In the genomic region with DNA sequence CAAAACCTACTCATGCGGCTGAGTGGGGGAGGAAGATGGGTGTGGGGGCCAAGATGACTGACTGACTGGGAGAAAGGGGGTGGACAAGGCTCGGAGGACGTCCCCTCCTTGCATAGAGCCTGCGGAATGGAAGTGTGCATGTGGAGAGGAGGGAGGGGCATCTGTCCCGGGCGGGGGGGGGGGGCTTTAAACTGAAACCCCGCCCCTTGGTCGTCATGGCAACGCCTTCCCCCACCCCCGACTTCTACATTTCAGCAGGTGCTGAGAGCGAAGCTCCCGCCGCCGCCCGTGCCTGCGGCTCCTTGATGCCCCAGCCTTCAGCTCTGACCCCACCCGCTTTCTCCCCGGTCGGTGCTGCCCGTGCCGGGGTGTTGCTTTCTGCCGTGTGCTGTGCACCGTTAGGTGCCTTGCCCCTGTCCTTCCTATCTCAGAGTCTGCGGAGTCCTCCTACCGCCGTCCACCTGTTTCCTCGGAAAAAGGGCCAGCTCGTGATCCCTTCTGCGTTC, we compare ENCODE assay signal across 8 mouse cellular contexts. TPM values are rescaled to one million over a fixed set of nuclear protein-coding genes. Genes with fewer than 3 reads are reported as not detected.
A peak's percentile ranks its signal among the peaks of the same experiment; 100 is the strongest.
DNase-seq lines count a peak whose midpoint lies in the region; ATAC-seq and TF ChIP-seq lines count a peak whose summit lies in the region.

No protein-coding gene starts in this region.

- TF ChIP-seq POLR2A in heart, adult 2 months (IDR thresholded peaks at IDR 0.05; ENCODE audit: insufficient read depth, low read depth, low read length) = no peak

- no peak for TF ChIP-seq CTCF in heart, adult 2 months (IDR thresholded peaks at IDR 0.05)
- TF ChIP-seq CTCF in midbrain, postnatal 0 days (IDR thresholded peaks at IDR 0.05) = no peak

- WGBS in heart, adult 2 months = 2% methylated on average over 26 of the region's 29 CpGs
- WGBS in embryonic facial prominence, embryonic 15.5 days = under 1% methylated on average over 28 of the region's 29 CpGs
- under 1% methylated on average over 27 of the region's 29 CpGs for WGBS in hindbrain, embryonic 14.5 days
- under 1% methylated on average over 23 of the region's 29 CpGs for WGBS in limb, embryonic 15.5 days
- WGBS in midbrain, postnatal 0 days = under 1% methylated on average over 20 of the region's 29 CpGs

- H3K9ac ChIP-seq in heart, adult 2 months (ENCODE audit: low read depth, low read length) = peak overlapping the region; percentile 59
- no peak overlapping the region for H3K9ac ChIP-seq in embryonic facial prominence, embryonic 15.5 days
- peak overlapping the region; percentile 37 for H3K9ac ChIP-seq in hindbrain, embryonic 14.5 days
- no peak overlapping the region for H3K9ac ChIP-seq in limb, embryonic 15.5 days
- peak overlapping the region; percentile 66 for H3K9ac ChIP-seq in midbrain, postnatal 0 days (replicated peaks; ENCODE audit: low read length, poor library complexity, severe bottlenecking)

- peak overlapping the region; percentile 52 for H3K4me3 ChIP-seq in heart, adult 2 months
- peak overlapping the region; percentile 37 for H3K4me3 ChIP-seq in embryonic facial prominence, embryonic 15.5 days (replicated peaks)
- H3K4me3 ChIP-seq in hindbrain, embryonic 14.5 days (replicated peaks; ENCODE audit: low read length) = peak overlapping the region; percentile 34
- H3K4me3 ChIP-seq in limb, embryonic 15.5 days = peak overlapping the region; percentile 33
- H3K4me3 ChIP-seq in midbrain, postnatal 0 days (ENCODE audit: low read depth, low read length) = peak overlapping the region; percentile 55

- H3K4me2 ChIP-seq in embryonic facial prominence, embryonic 15.5 days (replicated peaks) = peak overlapping the region; percentile 65
- peak overlapping the region; percentile 72 for H3K4me2 ChIP-seq in hindbrain, embryonic 14.5 days (replicated peaks)
- H3K4me2 ChIP-seq in limb, embryonic 15.5 days = peak overlapping the region; percentile 58
- peak overlapping the region; percentile 91 for H3K4me2 ChIP-seq in midbrain, postnatal 0 days (ENCODE audit: low read depth, low read length, poor library complexity, severe bottlenecking)

- peak; percentile 49; the same call in 1 of the 2 replicates for ATAC-seq in embryonic facial prominence, embryonic 15.5 days (ENCODE audit: insufficient number of reproducible peaks, low FRiP score, low TSS enrichment, low read depth)
- ATAC-seq in hindbrain, embryonic 14.5 days (ENCODE audit: low FRiP score) = peak; percentile 75
- no peak for ATAC-seq in limb, embryonic 15.5 days (ENCODE audit: insufficient number of reproducible peaks, low FRiP score, low TSS enrichment, low read depth)
- ATAC-seq in midbrain, postnatal 0 days (ENCODE audit: low FRiP score) = peak; percentile 56

- no peaks in the 10 kb centered on the region for H3K9me3 ChIP-seq in embryonic facial prominence, embryonic 15.5 days (replicated peaks)
- no peaks in the 10 kb centered on the region for H3K9me3 ChIP-seq in hindbrain, embryonic 14.5 days (ENCODE audit: control insufficient read depth, low read length)
- no peaks in the 10 kb centered on the region for H3K9me3 ChIP-seq in limb, embryonic 15.5 days
- no peaks in the 10 kb centered on the region for H3K9me3 ChIP-seq in midbrain, postnatal 0 days (ENCODE audit: low read length)

- intact Hi-C loops in heart, adult 2 months (cut with DNase I) = loop anchor here (1.0 to 5.0 kb wide), 2 partner anchors 41 to 80 kb away; no protein-coding TSS in a partner anchor

- no peaks in the 10 kb centered on the region for H3K79me2 ChIP-seq in heart, adult 2 months (replicated peaks; ENCODE audit: control insufficient read depth, insufficient read depth, low read length)

- no peak overlapping the region for H3K27ac ChIP-seq in heart, adult 2 months
- H3K27ac ChIP-seq in embryonic facial prominence, embryonic 15.5 days (replicated peaks) = no peak overlapping the region
- no peak overlapping the region for H3K27ac ChIP-seq in hindbrain, embryonic 14.5 days
- no peak overlapping the region for H3K27ac ChIP-seq in limb, embryonic 15.5 days
- H3K27ac ChIP-seq in midbrain, postnatal 0 days (ENCODE audit: low read depth, low read length) = peak overlapping the region; percentile 26; the same call in 1 of the 2 replicates

- no peak for TF ChIP-seq EP300 in heart, adult 2 months (IDR thresholded peaks at IDR 0.05; ENCODE audit: insufficient read depth, low read depth, low read length)

- peak; percentile 40 to 56 for DNase-seq in heart, adult 2 months
- DNase-seq in heart, adult 8-10 months (ENCODE audit: low spot score) = no peak
- peak; percentile 92 for DNase-seq in ZHBTc4 (ENCODE audit: low read depth, low spot score)
- DNase-seq in hindbrain, embryonic 14.5 days (ENCODE audit: low spot score) = no peak
- peak; percentile 63 for DNase-seq in midbrain, postnatal 0 days (ENCODE audit: low spot score)
- DNase-seq in gastrocnemius, adult 18-20 months (ENCODE audit: low spot score) = no peak

- H3K4me1 ChIP-seq in heart, adult 2 months (ENCODE audit: control insufficient read depth, insufficient read depth, low read length) = peaks cover 14% of the 10 kb centered on the region
- H3K4me1 ChIP-seq in embryonic facial prominence, embryonic 15.5 days = peaks cover 25% of the 10 kb centered on the region
- peaks cover 20% of the 10 kb centered on the region for H3K4me1 ChIP-seq in hindbrain, embryonic 14.5 days (replicated peaks; ENCODE audit: control insufficient read depth, insufficient read depth, low read length)
- peaks cover 38% of the 10 kb centered on the region for H3K4me1 ChIP-seq in limb, embryonic 15.5 days
- H3K4me1 ChIP-seq in midbrain, postnatal 0 days (ENCODE audit: insufficient read depth, low read length) = peaks cover 2% of the 10 kb centered on the region; the same call in 1 of the 2 replicates

- H3K36me3 ChIP-seq in heart, adult 2 months (ENCODE audit: control insufficient read depth, insufficient read depth, low read length) = peaks cover 18% of the 10 kb centered on the region
- 0 out of 2 replicates have a peak, but pooled peaks cover 7% of the 10 kb centered on the region for H3K36me3 ChIP-seq in embryonic facial prominence, embryonic 15.5 days
- peaks cover 12% of the 10 kb centered on the region; the same call in 1 of the 2 replicates for H3K36me3 ChIP-seq in hindbrain, embryonic 14.5 days (replicated peaks; ENCODE audit: control insufficient read depth, insufficient read depth)
- H3K36me3 ChIP-seq in limb, embryonic 15.5 days = peaks cover 18% of the 10 kb centered on the region
- H3K36me3 ChIP-seq in midbrain, postnatal 0 days (ENCODE audit: insufficient read depth, low read length) = 0 out of 2 replicates have a peak, but pooled peaks cover 13% of the 10 kb centered on the region

- H3K27me3 ChIP-seq in heart, adult 2 months (ENCODE audit: control insufficient read depth, insufficient read depth, low read length) = peaks cover 3% of the 10 kb centered on the region; the same call in 1 of the 2 replicates
- peaks cover 54% of the 10 kb centered on the region for H3K27me3 ChIP-seq in embryonic facial prominence, embryonic 15.5 days
- H3K27me3 ChIP-seq in hindbrain, embryonic 14.5 days (ENCODE audit: control insufficient read depth, insufficient read depth, low read length) = peaks cover 50% of the 10 kb centered on the region
- peaks cover 55% of the 10 kb centered on the region for H3K27me3 ChIP-seq in limb, embryonic 15.5 days
- no peaks in the 10 kb centered on the region for H3K27me3 ChIP-seq in midbrain, postnatal 0 days (ENCODE audit: insufficient read depth, low read length)

RNA-seq across cellular contexts. Expression of gene Prkcg, which starts 14.3 kb away (rescaled TPM):
- 1 to 10 TPM in 1 of 2 experiments, under 1 TPM in 1; 0.89 to 3.0 TPM for total RNA-seq in heart, adult 2 months (2021)
- 4.5 and 4.7 TPM in 2 replicates for polyA plus RNA-seq in heart, adult 2 months (2012; rRNA removed)
- total RNA-seq in heart, adult 8-10 months (2022) = 1 to 10 TPM in 2 of 4 experiments, under 1 TPM in 2; 0.57 to 1.8 (median 1.1) TPM
- polyA plus RNA-seq in embryonic facial prominence, embryonic 15.5 days (2015; fragmentation: Nextera tagmentation; extraction: Ambion mirVana) = 0.13 and 0.28 TPM in 2 replicates
- polyA plus RNA-seq in hindbrain, embryonic 14.5 days (2014; fragmentation: Nextera tagmentation; extraction: Ambion mirVana) = 1.1 and 1.6 TPM in 2 replicates
- polyA plus RNA-seq in limb, embryonic 15.5 days (2015; fragmentation: Nextera tagmentation; extraction: Ambion mirVana) = 0.12 and 0.35 TPM in 2 replicates
- total RNA-seq in midbrain, postnatal 0 days (2014; rRNA removed) = 11.5 and 12.5 TPM in 2 replicates
- polyA plus RNA-seq in midbrain, postnatal 0 days (2015; fragmentation: Nextera tagmentation; extraction: Ambion mirVana) = 6.0 and 7.4 TPM in 2 replicates
- total RNA-seq in gastrocnemius, adult 18-20 months (2021) = under 1 TPM; 0.30 to 0.76 TPM

RNA-seq across cellular contexts. Expression of gene Myadm, which starts 14.4 kb away (rescaled TPM):
- 100 to 1,000 TPM; 131 to 139 TPM for total RNA-seq in heart, adult 2 months (2021)
- polyA plus RNA-seq in heart, adult 2 months (2012; rRNA removed) = 397 and 685 TPM in 2 replicates
- 100 to 1,000 TPM in 3 of 4 experiments, 10 to 100 TPM in 1; 93.9 to 139 (median 128) TPM for total RNA-seq in heart, adult 8-10 months (2022)
- polyA plus RNA-seq in embryonic facial prominence, embryonic 15.5 days (2015; fragmentation: Nextera tagmentation; extraction: Ambion mirVana) = 105 and 107 TPM in 2 replicates
- 40.1 and 43.6 TPM in 2 replicates for polyA plus RNA-seq in hindbrain, embryonic 14.5 days (2014; fragmentation: Nextera tagmentation; extraction: Ambion mirVana)
- polyA plus RNA-seq in limb, embryonic 15.5 days (2015; fragmentation: Nextera tagmentation; extraction: Ambion mirVana) = 125 and 177 TPM in 2 replicates
- total RNA-seq in midbrain, postnatal 0 days (2014; rRNA removed) = 27.4 and 39.4 TPM in 2 replicates
- 24.2 and 27.2 TPM in 2 replicates for polyA plus RNA-seq in midbrain, postnatal 0 days (2015; fragmentation: Nextera tagmentation; extraction: Ambion mirVana)
- total RNA-seq in gastrocnemius, adult 18-20 months (2021) = 10 to 100 TPM; 21.1 to 38.5 TPM

RNA-seq across cellular contexts. Expression of gene Cacng7, which starts 29.4 kb away (rescaled TPM):
- total RNA-seq in heart, adult 2 months (2021) = 1 to 10 TPM; 4.3 to 5.4 TPM
- 6.7 and 7.7 TPM in 2 replicates for polyA plus RNA-seq in heart, adult 2 months (2012; rRNA removed)
- 1 to 10 TPM; 3.0 to 3.6 (median 3.3) TPM for total RNA-seq in heart, adult 8-10 months (2022)
- polyA plus RNA-seq in embryonic facial prominence, embryonic 15.5 days (2015; fragmentation: Nextera tagmentation; extraction: Ambion mirVana) = 2.0 and 3.1 TPM in 2 replicates
- polyA plus RNA-seq in hindbrain, embryonic 14.5 days (2014; fragmentation: Nextera tagmentation; extraction: Ambion mirVana) = 3.4 and 4.2 TPM in 2 replicates
- 1.7 and 2.6 TPM in 2 replicates for polyA plus RNA-seq in limb, embryonic 15.5 days (2015; fragmentation: Nextera tagmentation; extraction: Ambion mirVana)
- 78.5 and 115 TPM in 2 replicates for total RNA-seq in midbrain, postnatal 0 days (2014; rRNA removed)
- 2.9 and 3.7 TPM in 2 replicates for polyA plus RNA-seq in midbrain, postnatal 0 days (2015; fragmentation: Nextera tagmentation; extraction: Ambion mirVana)
- total RNA-seq in gastrocnemius, adult 18-20 months (2021) = 10 to 100 TPM; 11.0 to 11.6 TPM

RNA-seq across cellular contexts. Expression of gene Nlrp12, which starts 53.8 kb away (rescaled TPM):
- total RNA-seq in heart, adult 2 months (2021) = under 1 TPM in 1 of 2 experiments, not detected in 1; 0.13 TPM
- 0.14 TPM in 1 of 2 replicates, not detected in the other for polyA plus RNA-seq in heart, adult 2 months (2012; rRNA removed)
- total RNA-seq in heart, adult 8-10 months (2022) = under 1 TPM in 1 of 4 experiments, not detected in 3; 0.12 TPM
- not detected in 2 replicates for polyA plus RNA-seq in embryonic facial prominence, embryonic 15.5 days (2015; fragmentation: Nextera tagmentation; extraction: Ambion mirVana)
- polyA plus RNA-seq in hindbrain, embryonic 14.5 days (2014; fragmentation: Nextera tagmentation; extraction: Ambion mirVana) = 0.07 TPM in 1 of 2 replicates, not detected in the other
- polyA plus RNA-seq in limb, embryonic 15.5 days (2015; fragmentation: Nextera tagmentation; extraction: Ambion mirVana) = 0.04 TPM in 1 of 2 replicates, not detected in the other
- 0.05 and 0.16 TPM in 2 replicates for total RNA-seq in midbrain, postnatal 0 days (2014; rRNA removed)
- 0.09 TPM in 1 of 2 replicates, not detected in the other for polyA plus RNA-seq in midbrain, postnatal 0 days (2015; fragmentation: Nextera tagmentation; extraction: Ambion mirVana)
- total RNA-seq in gastrocnemius, adult 18-20 months (2021) = not detected

Comparison
In these comparisons a context has a peak if more than half of its experiments do, and no peak if none do; other contexts are left out.
1. DNase-seq: peak in heart, adult 2 months (2 of 2), ZHBTc4 (single experiment) and midbrain, postnatal 0 days (single experiment); none in heart, adult 8-10 months (single experiment), hindbrain, embryonic 14.5 days (single experiment) and gastrocnemius, adult 18-20 months (single experiment).
2. H3K9ac ChIP-seq: peak in heart, adult 2 months (single experiment), hindbrain, embryonic 14.5 days (single experiment) and midbrain, postnatal 0 days (single experiment); none in embryonic facial prominence, embryonic 15.5 days (single experiment) and limb, embryonic 15.5 days (single experiment).
3. Peak in every context shown above with its lines, with median percentiles within 50 percentile points of each other: H3K4me3 ChIP-seq and H3K4me2 ChIP-seq.